Mouse (Mus musculus): ENCODE results near the gene Fam104a.

- TF ChIP-seq CTCF (IDR thresholded peaks at IDR 0.05; ENCODE audit: low read depth, low read length) (no peak), POLR2A (IDR thresholded peaks at IDR 0.05; ENCODE audit: extremely low read depth, insufficient read depth, low read length) (no peak)
These were observed 27.1 kb upstream of the Fam104a start for GRCm38 (mm10) chr11:113711061-113711460.

Measured in liver, adult 2 months (tissue).